Mouse (Mus musculus): ENCODE measurements at regions not wholly inside any gene's neighbourhood (a gene's known extent, or its start where the extent isn't known, plus 50 kb on each side); places are given as distances from the start of the nearest gene placed in this dataset.
A peak's percentile ranks its signal among the peaks of the same experiment; 100 is the strongest.

- no peak for ATAC-seq (ENCODE audit: low FRiP score)
- WGBS, result 75% methylated on average over 4 of the region's 4 CpGs
- Histone ChIP-seq H3K4me3 (ENCODE audit: low read depth, low read length) (no peak overlapping the region), H3K9me3 (ENCODE audit: control insufficient read depth, low read length) (no peaks in the 10 kb centered on the region), H3K4me1 (replicated peaks; ENCODE audit: control insufficient read depth, insufficient read depth, low read length) (no peaks in the 10 kb centered on the region; the same call in 1 of the 2 replicates), H3K36me3 (ENCODE audit: control insufficient read depth, insufficient read depth, low read length) (no peaks in the 10 kb centered on the region), H3K27ac (ENCODE audit: low read depth, low read length) (no peak overlapping the region), H3K9ac (ENCODE audit: low read depth, low read length) (no peak overlapping the region), H3K4me2 (replicated peaks; ENCODE audit: low read depth, low read length) (no peak overlapping the region), H3K27me3 (ENCODE audit: control insufficient read depth, insufficient read depth, low read length) (no peaks in the 10 kb centered on the region; the same call in 1 of the 2 replicates)
- DNase-seq (ENCODE audit: low spot score), result no peak
Measured at GRCm38 (mm10) chr4:83979088-83979487, 453.7 kb downstream of the Ccdc171 start.

GRCm38 (mm10) chr4:83984671-83985391 lies 459.5 kb downstream of the Ccdc171 start:
- H3K4me1 ChIP-seq (replicated peaks; ENCODE audit: control insufficient read depth, insufficient read depth, low read length), result no peaks in the 10 kb centered on the region
- ATAC-seq (ENCODE audit: low FRiP score), result no peak

GRCm38 (mm10) chr4:83985451-83985850 lies 460.1 kb downstream of the Ccdc171 start:
- no peak overlapping the region for H3K9ac ChIP-seq (ENCODE audit: low read depth, low read length)
- H3K27ac ChIP-seq (ENCODE audit: low read depth, low read length), result no peak overlapping the region
- no peak overlapping the region for H3K4me3 ChIP-seq (ENCODE audit: low read depth, low read length)
- H3K27me3 ChIP-seq (ENCODE audit: control insufficient read depth, insufficient read depth, low read length), result no peaks in the 10 kb centered on the region
- no peak for ATAC-seq (ENCODE audit: low FRiP score)
- WGBS, result 90% methylated on average over 5 of the region's 5 CpGs
- H3K9me3 ChIP-seq (ENCODE audit: control insufficient read depth, low read length), result no peaks in the 10 kb centered on the region
- H3K36me3 ChIP-seq (ENCODE audit: control insufficient read depth, insufficient read depth, low read length), result no peaks in the 10 kb centered on the region
- H3K4me1 ChIP-seq (replicated peaks; ENCODE audit: control insufficient read depth, insufficient read depth, low read length), result no peaks in the 10 kb centered on the region
- H3K4me2 ChIP-seq (replicated peaks; ENCODE audit: low read depth, low read length), result no peak overlapping the region
- DNase-seq (ENCODE audit: low spot score), result no peak

More at GRCm38 (mm10) chr4:83984671-83985391, 459.5 kb downstream of the Ccdc171 start:
- WGBS, result 87% methylated on average over 14 of the region's 15 CpGs
- H3K9ac ChIP-seq (ENCODE audit: low read depth, low read length), result no peak overlapping the region
- no peak overlapping the region for H3K4me2 ChIP-seq (replicated peaks; ENCODE audit: low read depth, low read length)
- no peaks in the 10 kb centered on the region for H3K9me3 ChIP-seq (ENCODE audit: control insufficient read depth, low read length)
- H3K4me3 ChIP-seq (ENCODE audit: low read depth, low read length), result no peak overlapping the region
- DNase-seq (ENCODE audit: low spot score), result no peak
- no peaks in the 10 kb centered on the region for H3K36me3 ChIP-seq (ENCODE audit: control insufficient read depth, insufficient read depth, low read length)
- no peaks in the 10 kb centered on the region for H3K27me3 ChIP-seq (ENCODE audit: control insufficient read depth, insufficient read depth, low read length)
- no peak overlapping the region for H3K27ac ChIP-seq (ENCODE audit: low read depth, low read length)

GRCm38 (mm10) chr4:83986951-83987822 lies 461.8 kb downstream of the Ccdc171 start:
- H3K27ac ChIP-seq (ENCODE audit: low read depth, low read length), result no peak overlapping the region
- no peak overlapping the region for H3K4me2 ChIP-seq (replicated peaks; ENCODE audit: low read depth, low read length)
- no peaks in the 10 kb centered on the region for H3K36me3 ChIP-seq (ENCODE audit: control insufficient read depth, insufficient read depth, low read length)
- no peaks in the 10 kb centered on the region for H3K4me1 ChIP-seq (replicated peaks; ENCODE audit: control insufficient read depth, insufficient read depth, low read length)
- no peak for ATAC-seq (ENCODE audit: low FRiP score)
- no peak overlapping the region for H3K9ac ChIP-seq (ENCODE audit: low read depth, low read length)
- no peaks in the 10 kb centered on the region for H3K27me3 ChIP-seq (ENCODE audit: control insufficient read depth, insufficient read depth, low read length)
- DNase-seq (ENCODE audit: low spot score), result no peak
- no peaks in the 10 kb centered on the region for H3K9me3 ChIP-seq (ENCODE audit: control insufficient read depth, low read length)
- no peak overlapping the region for H3K4me3 ChIP-seq (ENCODE audit: low read depth, low read length)
- 78% methylated on average over 13 of the region's 13 CpGs for WGBS

GRCm38 (mm10) chr4:83987846-83988245 lies 462.5 kb downstream of the Ccdc171 start:
- H3K9me3 ChIP-seq (ENCODE audit: control insufficient read depth, low read length), result no peaks in the 10 kb centered on the region
- DNase-seq (ENCODE audit: low spot score) (no peak), ATAC-seq (ENCODE audit: low FRiP score) (no peak)
- no peak overlapping the region for H3K4me2 ChIP-seq (replicated peaks; ENCODE audit: low read depth, low read length)
- H3K4me1 ChIP-seq (replicated peaks; ENCODE audit: control insufficient read depth, insufficient read depth, low read length), result no peaks in the 10 kb centered on the region
- no peaks in the 10 kb centered on the region for H3K36me3 ChIP-seq (ENCODE audit: control insufficient read depth, insufficient read depth, low read length)
- no peaks in the 10 kb centered on the region for H3K27me3 ChIP-seq (ENCODE audit: control insufficient read depth, insufficient read depth, low read length)
- WGBS, result 55% methylated on average over 11 of the region's 12 CpGs
- no peak overlapping the region for H3K27ac ChIP-seq (ENCODE audit: low read depth, low read length)
- H3K4me3 ChIP-seq (ENCODE audit: low read depth, low read length), result no peak overlapping the region
- H3K9ac ChIP-seq (ENCODE audit: low read depth, low read length), result no peak overlapping the region

GRCm38 (mm10) chr4:83988314-83988713 lies 463.0 kb downstream of the Ccdc171 start:
- H3K4me2 ChIP-seq (replicated peaks; ENCODE audit: low read depth, low read length), result no peak overlapping the region
- DNase-seq (ENCODE audit: low spot score) (no peak), ATAC-seq (ENCODE audit: low FRiP score) (no peak)
- no peaks in the 10 kb centered on the region for H3K4me1 ChIP-seq (replicated peaks; ENCODE audit: control insufficient read depth, insufficient read depth, low read length)
- H3K27ac ChIP-seq (ENCODE audit: low read depth, low read length), result 0 out of 2 replicates have a peak overlapping the region, but pooled peaks have one; percentile 31
- H3K9ac ChIP-seq (ENCODE audit: low read depth, low read length), result no peak overlapping the region
- H3K4me3 ChIP-seq (ENCODE audit: low read depth, low read length), result no peak overlapping the region
- no peaks in the 10 kb centered on the region for H3K9me3 ChIP-seq (ENCODE audit: control insufficient read depth, low read length)
- no peaks in the 10 kb centered on the region for H3K36me3 ChIP-seq (ENCODE audit: control insufficient read depth, insufficient read depth, low read length)
- WGBS, result 60% methylated on average over 5 of the region's 5 CpGs
- no peaks in the 10 kb centered on the region for H3K27me3 ChIP-seq (ENCODE audit: control insufficient read depth, insufficient read depth, low read length)

GRCm38 (mm10) chr4:83990126-83990989 lies 465.0 kb downstream of the Ccdc171 start:
- Histone ChIP-seq H3K4me3 (ENCODE audit: low read depth, low read length) (no peak overlapping the region), H3K36me3 (ENCODE audit: control insufficient read depth, insufficient read depth, low read length) (no peaks in the 10 kb centered on the region), H3K9me3 (ENCODE audit: control insufficient read depth, low read length) (no peaks in the 10 kb centered on the region), H3K4me1 (replicated peaks; ENCODE audit: control insufficient read depth, insufficient read depth, low read length) (no peaks in the 10 kb centered on the region), H3K27me3 (ENCODE audit: control insufficient read depth, insufficient read depth, low read length) (no peaks in the 10 kb centered on the region), H3K27ac (ENCODE audit: low read depth, low read length) (no peak overlapping the region; the same call in 1 of the 2 replicates), H3K4me2 (replicated peaks; ENCODE audit: low read depth, low read length) (no peak overlapping the region), H3K9ac (ENCODE audit: low read depth, low read length) (no peak overlapping the region)
- ATAC-seq (ENCODE audit: low FRiP score) (no peak), DNase-seq (ENCODE audit: low spot score) (no peak)
- 46% methylated on average over 13 of the region's 13 CpGs for WGBS

- no peaks in the 10 kb centered on the region for H3K27me3 ChIP-seq (ENCODE audit: control insufficient read depth, insufficient read depth, low read length)
- no peak overlapping the region for H3K4me2 ChIP-seq (replicated peaks; ENCODE audit: low read depth, low read length)
- H3K4me3 ChIP-seq (ENCODE audit: low read depth, low read length), result no peak overlapping the region
- H3K9ac ChIP-seq (ENCODE audit: low read depth, low read length), result no peak overlapping the region
- no peaks in the 10 kb centered on the region for H3K36me3 ChIP-seq (ENCODE audit: control insufficient read depth, insufficient read depth, low read length)
- H3K27ac ChIP-seq (ENCODE audit: low read depth, low read length), result no peak overlapping the region
- DNase-seq (ENCODE audit: low spot score), result no peak
- H3K9me3 ChIP-seq (ENCODE audit: control insufficient read depth, low read length), result no peaks in the 10 kb centered on the region
- no peak for ATAC-seq (ENCODE audit: low FRiP score)
- WGBS, result 40% methylated on average over 4 of the region's 4 CpGs
- H3K4me1 ChIP-seq (replicated peaks; ENCODE audit: control insufficient read depth, insufficient read depth, low read length), result no peaks in the 10 kb centered on the region
Measured at GRCm38 (mm10) chr4:83991195-83991594, 465.9 kb downstream of the Ccdc171 start.

Measured in hindbrain, embryonic 11.5 days (tissue).